Mouse (Mus musculus): ENCODE measurements at regions not wholly inside any gene's neighbourhood (a gene's known extent, or its start where the extent isn't known, plus 50 kb on each side); places are given as distances from the start of the nearest gene placed in this dataset.

GRCm38 (mm10) chr15:51680494-51680893, 2204.2 kb upstream of the Gm7489 start:
- ATAC-seq (ENCODE audit: extremely low read depth, insufficient number of reproducible peaks, low FRiP score, poor library complexity, severe bottlenecking) (no peak), DNase-seq (ENCODE audit: low spot score) (no peak)
- Histone ChIP-seq H3K36me3 (replicated peaks) (no peaks in the 10 kb centered on the region), H3K4me1 (ENCODE audit: insufficient read depth, low read depth, low read length) (no peaks in the 10 kb centered on the region), H3K9me3 (replicated peaks) (no peaks in the 10 kb centered on the region), H3K4me3 (ENCODE audit: low read depth, low read length) (no peak overlapping the region), H3K27me3 (ENCODE audit: insufficient read depth, low read length) (no peaks in the 10 kb centered on the region; the same call in 1 of the 2 replicates)
- TF ChIP-seq CTCF (IDR thresholded peaks at IDR 0.05; ENCODE audit: low read depth, low read length) (no peak), GATA2 (IDR thresholded peaks at IDR 0.05; ENCODE audit: borderline replicate concordance, low read depth, low read length) (no peak), GATA1 (IDR thresholded peaks at IDR 0.05; ENCODE audit: borderline replicate concordance, low read length) (no peak), TAL1 (conservative IDR thresholded peaks at IDR 0.05; ENCODE audit: low read depth, low read length) (no peak), POLR2AphosphoS5 (IDR thresholded peaks at IDR 0.05; ENCODE audit: insufficient replicate concordance, low read depth, low read length) (no peak)

- H3K4me3 ChIP-seq (ENCODE audit: low read depth, low read length), result no peak overlapping the region
- H3K27me3 ChIP-seq (ENCODE audit: insufficient read depth, low read length), result no peaks in the 10 kb centered on the region; the same call in 1 of the 2 replicates
- H3K9me3 ChIP-seq (replicated peaks), result no peaks in the 10 kb centered on the region
- no peaks in the 10 kb centered on the region for H3K4me1 ChIP-seq (ENCODE audit: insufficient read depth, low read depth, low read length)
- no peak for ATAC-seq (ENCODE audit: extremely low read depth, insufficient number of reproducible peaks, low FRiP score, poor library complexity, severe bottlenecking)
- no peak for TF ChIP-seq GATA2 (IDR thresholded peaks at IDR 0.05; ENCODE audit: borderline replicate concordance, low read depth, low read length)
- no peaks in the 10 kb centered on the region for H3K36me3 ChIP-seq (replicated peaks)
- DNase-seq (ENCODE audit: low spot score), result no peak
Observed at GRCm38 (mm10) chr15:51681191-51681590, 2203.5 kb upstream of the Gm7489 start.

GRCm38 (mm10) chr15:51682331-51682730, 2202.4 kb upstream of the Gm7489 start:
- no peaks in the 10 kb centered on the region for H3K4me1 ChIP-seq (ENCODE audit: insufficient read depth, low read depth, low read length)
- ATAC-seq (ENCODE audit: extremely low read depth, insufficient number of reproducible peaks, low FRiP score, poor library complexity, severe bottlenecking), result no peak
- H3K4me3 ChIP-seq (ENCODE audit: low read depth, low read length), result no peak overlapping the region
- DNase-seq (ENCODE audit: low spot score), result no peak
- no peaks in the 10 kb centered on the region for H3K36me3 ChIP-seq (replicated peaks)
- no peaks in the 10 kb centered on the region; the same call in 1 of the 2 replicates for H3K27me3 ChIP-seq (ENCODE audit: insufficient read depth, low read length)
- H3K9me3 ChIP-seq (replicated peaks), result no peaks in the 10 kb centered on the region
- TF ChIP-seq POLR2AphosphoS5 (IDR thresholded peaks at IDR 0.05; ENCODE audit: insufficient replicate concordance, low read depth, low read length) (no peak), GATA1 (IDR thresholded peaks at IDR 0.05; ENCODE audit: borderline replicate concordance, low read length) (no peak), TAL1 (conservative IDR thresholded peaks at IDR 0.05; ENCODE audit: low read depth, low read length) (no peak), GATA2 (IDR thresholded peaks at IDR 0.05; ENCODE audit: borderline replicate concordance, low read depth, low read length) (no peak), CTCF (IDR thresholded peaks at IDR 0.05; ENCODE audit: low read depth, low read length) (no peak)

- H3K27me3 ChIP-seq (ENCODE audit: insufficient read depth, low read length), result no peaks in the 10 kb centered on the region
- TF ChIP-seq CTCF (IDR thresholded peaks at IDR 0.05; ENCODE audit: low read depth, low read length) (no peak), POLR2AphosphoS5 (IDR thresholded peaks at IDR 0.05; ENCODE audit: insufficient replicate concordance, low read depth, low read length) (no peak), GATA1 (IDR thresholded peaks at IDR 0.05; ENCODE audit: borderline replicate concordance, low read length) (no peak), GATA2 (IDR thresholded peaks at IDR 0.05; ENCODE audit: borderline replicate concordance, low read depth, low read length) (no peak), TAL1 (conservative IDR thresholded peaks at IDR 0.05; ENCODE audit: low read depth, low read length) (no peak)
- H3K4me3 ChIP-seq (ENCODE audit: low read depth, low read length), result no peak overlapping the region
- ATAC-seq (ENCODE audit: extremely low read depth, insufficient number of reproducible peaks, low FRiP score, poor library complexity, severe bottlenecking) (no peak), DNase-seq (ENCODE audit: low spot score) (no peak)
- H3K36me3 ChIP-seq (replicated peaks), result no peaks in the 10 kb centered on the region
- no peaks in the 10 kb centered on the region for H3K9me3 ChIP-seq (replicated peaks)
- H3K4me1 ChIP-seq (ENCODE audit: insufficient read depth, low read depth, low read length), result no peaks in the 10 kb centered on the region
Observed at GRCm38 (mm10) chr15:51687007-51687540, 2197.6 kb upstream of the Gm7489 start.

GRCm38 (mm10) chr15:51689498-51689897, 2195.2 kb upstream of the Gm7489 start:
- DNase-seq (ENCODE audit: low spot score), result no peak
- Histone ChIP-seq H3K27me3 (ENCODE audit: insufficient read depth, low read length) (no peaks in the 10 kb centered on the region), H3K4me3 (ENCODE audit: low read depth, low read length) (no peak overlapping the region), H3K36me3 (replicated peaks) (no peaks in the 10 kb centered on the region), H3K9me3 (replicated peaks) (no peaks in the 10 kb centered on the region), H3K4me1 (ENCODE audit: insufficient read depth, low read depth, low read length) (no peaks in the 10 kb centered on the region)
- TF ChIP-seq CTCF (IDR thresholded peaks at IDR 0.05; ENCODE audit: low read depth, low read length), result no peak
- TF ChIP-seq TAL1 (conservative IDR thresholded peaks at IDR 0.05; ENCODE audit: low read depth, low read length), result no peak
- TF ChIP-seq GATA2 (IDR thresholded peaks at IDR 0.05; ENCODE audit: borderline replicate concordance, low read depth, low read length), result no peak
- TF ChIP-seq GATA1 (IDR thresholded peaks at IDR 0.05; ENCODE audit: borderline replicate concordance, low read length), result no peak
- TF ChIP-seq POLR2AphosphoS5 (IDR thresholded peaks at IDR 0.05; ENCODE audit: insufficient replicate concordance, low read depth, low read length), result no peak
- no peak for ATAC-seq (ENCODE audit: extremely low read depth, insufficient number of reproducible peaks, low FRiP score, poor library complexity, severe bottlenecking)

GRCm38 (mm10) chr15:51692671-51693070, 2192.0 kb upstream of the Gm7489 start:
- Histone ChIP-seq H3K4me3 (ENCODE audit: low read depth, low read length) (no peak overlapping the region), H3K9me3 (replicated peaks) (no peaks in the 10 kb centered on the region), H3K4me1 (ENCODE audit: insufficient read depth, low read depth, low read length) (no peaks in the 10 kb centered on the region), H3K27me3 (ENCODE audit: insufficient read depth, low read length) (no peaks in the 10 kb centered on the region; the same call in 1 of the 2 replicates), H3K36me3 (replicated peaks) (no peaks in the 10 kb centered on the region)
- TF ChIP-seq GATA2 (IDR thresholded peaks at IDR 0.05; ENCODE audit: borderline replicate concordance, low read depth, low read length) (no peak), CTCF (IDR thresholded peaks at IDR 0.05; ENCODE audit: low read depth, low read length) (no peak), POLR2AphosphoS5 (IDR thresholded peaks at IDR 0.05; ENCODE audit: insufficient replicate concordance, low read depth, low read length) (no peak), GATA1 (IDR thresholded peaks at IDR 0.05; ENCODE audit: borderline replicate concordance, low read length) (no peak), TAL1 (conservative IDR thresholded peaks at IDR 0.05; ENCODE audit: low read depth, low read length) (no peak)
- ATAC-seq (ENCODE audit: extremely low read depth, insufficient number of reproducible peaks, low FRiP score, poor library complexity, severe bottlenecking), result no peak
- no peak for DNase-seq (ENCODE audit: low spot score)
